Mouse (Mus musculus) left cerebral cortex, postnatal 4 days (tissue): ENCODE measurements at regions not wholly inside any gene's neighbourhood (a gene's known extent, or its start where the extent isn't known, plus 50 kb on each side); places are given as distances from the start of the nearest gene placed in this dataset.
"Not testable (repeated sequence)": the region's sequence is repeated elsewhere in the genome, so short reads cannot be mapped to it uniquely, and the experiment has no call there.

ENCODE experiments used
- DNase-seq: peaks from one replicate; pipeline ENCODE4 v3.0.0-alpha.2; 2022
- intact Hi-C: fragments of 180-260 bp; cut with DNase I; formaldehyde crosslinking; loops from one replicate; pipeline ENCODE4 v1.15.1; 2025

DNA sequence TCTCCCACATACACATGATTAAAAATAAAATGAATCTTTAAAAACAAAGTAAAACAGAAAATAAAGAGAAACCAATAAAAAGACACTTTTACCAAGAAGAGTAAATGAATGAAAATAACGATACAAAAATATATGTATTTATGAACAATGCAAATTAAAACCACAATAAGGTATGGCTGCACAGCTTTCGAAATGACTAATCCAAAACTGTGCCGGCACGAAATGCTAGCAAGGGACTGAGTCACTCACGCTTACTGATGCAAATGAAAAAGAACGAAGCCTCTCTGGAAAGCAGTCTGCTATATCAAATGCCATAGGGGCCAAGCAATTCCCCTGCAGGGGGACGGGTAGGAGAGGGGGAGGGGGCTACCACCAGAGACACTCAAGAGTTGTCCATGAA is 704.0 kb downstream of the 4930447A16Rik start:
- DNase-seq: no peak
- intact Hi-C loops: no loop called here

DNA sequence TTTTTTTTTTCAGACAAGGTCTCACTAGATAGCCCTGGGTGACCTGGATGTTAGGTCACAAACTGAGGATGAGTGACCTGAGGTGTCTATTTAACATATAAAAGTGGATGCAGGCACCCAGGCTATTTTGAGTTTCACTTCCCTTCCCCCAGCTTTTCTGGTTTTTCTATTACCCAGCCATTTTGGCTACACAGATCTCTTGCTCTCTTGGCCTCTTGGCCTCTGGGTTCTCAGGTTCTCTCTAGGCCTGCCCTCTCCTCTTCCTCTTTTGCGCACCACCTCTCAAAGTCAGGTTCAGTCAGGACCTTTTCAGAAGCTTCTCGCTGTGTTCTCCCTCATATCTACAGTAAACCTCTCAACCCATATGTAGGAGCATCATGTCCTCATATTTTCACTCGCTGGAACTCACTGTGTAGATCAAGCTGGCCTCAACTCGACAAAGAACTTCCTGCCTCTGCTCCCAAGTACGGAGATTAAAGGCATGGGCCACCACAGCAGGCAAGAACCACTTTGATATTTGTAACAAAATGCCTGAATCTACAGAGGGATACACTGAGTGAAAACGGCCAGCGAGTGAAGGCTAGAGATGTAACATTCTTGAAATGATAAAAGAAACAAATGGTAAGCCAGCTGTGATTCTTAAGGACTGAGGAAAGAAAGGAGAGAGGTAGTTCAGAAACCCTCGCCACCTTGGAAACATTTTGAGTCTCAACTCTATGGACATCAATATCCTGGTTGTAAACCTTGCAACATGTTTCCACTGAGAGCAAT is 704.7 kb downstream of the 4930447A16Rik start:
- no peak for DNase-seq
- intact Hi-C loops: no loop called here

DNA sequence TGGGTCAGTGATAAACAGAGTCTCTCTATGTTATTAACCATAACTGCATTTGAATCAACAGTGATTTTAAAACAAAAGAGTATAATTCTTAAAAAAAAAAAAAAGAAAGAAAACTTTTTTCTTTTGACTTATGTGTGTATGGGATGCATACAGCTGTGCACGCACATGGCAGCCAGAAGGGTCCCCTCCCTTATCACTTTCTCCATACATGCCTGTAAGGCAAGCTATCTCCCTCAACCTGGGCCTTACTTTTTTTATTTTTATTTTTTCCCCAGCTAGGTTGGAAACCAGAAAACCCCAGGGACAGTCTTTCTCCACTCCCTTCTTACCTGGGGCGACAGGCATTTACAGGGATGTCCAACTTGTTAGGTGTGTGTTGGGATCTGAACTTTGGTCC is 705.3 kb downstream of the 4930447A16Rik start:
- intact Hi-C loops: no loop called here
- DNase-seq: no peak

DNA sequence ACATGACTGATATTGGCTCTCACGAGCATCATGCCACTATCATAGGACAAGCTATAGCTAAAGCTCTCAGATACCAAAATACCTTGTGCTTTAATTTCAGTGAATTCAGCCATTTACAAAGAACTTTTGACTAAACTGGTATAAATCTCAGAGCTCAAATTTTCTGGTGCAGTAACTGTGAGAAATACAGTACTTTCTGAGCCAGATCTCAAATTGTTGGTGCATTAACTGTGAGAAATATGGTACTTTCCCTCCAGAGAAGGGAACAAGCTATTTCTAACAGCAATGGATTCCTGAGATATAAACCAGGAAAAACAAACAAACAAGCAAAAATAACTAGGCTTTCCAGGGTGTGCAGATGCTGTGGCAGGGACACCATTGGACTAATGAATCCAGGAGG is 714.3 kb downstream of the 4930447A16Rik start:
- no peak for DNase-seq
- intact Hi-C loops: no loop called here

DNA sequence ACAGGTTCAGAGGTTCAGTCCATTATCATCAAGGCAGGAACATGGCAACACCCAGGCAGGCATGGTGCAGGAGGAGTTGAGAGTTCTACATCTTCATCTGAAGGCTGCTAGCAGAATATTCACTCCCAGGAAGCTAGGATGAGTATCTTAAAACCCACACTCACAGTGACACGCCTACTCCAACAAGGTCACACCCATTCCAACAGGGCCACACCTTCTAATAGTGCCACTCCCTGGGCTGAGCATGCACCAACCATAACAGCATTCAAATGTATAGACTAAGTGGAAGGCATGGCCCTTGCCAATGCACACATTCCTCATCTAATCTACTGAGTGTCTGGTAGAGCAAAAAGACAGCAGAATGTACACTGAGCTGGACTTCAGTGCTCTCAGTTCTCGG is 718.1 kb downstream of the 4930447A16Rik start:
- intact Hi-C loops: no loop called here
- no peak for DNase-seq

DNA sequence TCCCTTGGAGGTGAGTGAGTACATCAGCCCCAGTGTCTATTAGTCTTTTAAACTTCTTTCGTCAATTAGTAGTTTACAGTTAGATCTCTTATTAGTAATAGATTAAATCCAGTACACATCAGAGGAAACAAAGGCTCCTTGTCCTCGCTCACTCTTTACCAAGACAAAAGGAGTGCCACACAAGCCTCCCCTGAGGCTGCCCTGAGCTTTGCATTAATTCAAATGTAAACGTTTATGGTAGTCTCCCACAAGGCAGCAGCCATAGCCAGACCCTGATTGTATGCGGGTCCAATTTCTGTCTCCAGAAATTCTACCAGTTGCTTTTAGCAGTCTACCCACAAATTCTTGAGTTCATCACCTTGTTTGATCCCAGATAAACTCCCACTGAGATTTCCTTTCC is 726.3 kb downstream of the 4930447A16Rik start:
- no peak for DNase-seq
- intact Hi-C loops: no loop called here

DNA sequence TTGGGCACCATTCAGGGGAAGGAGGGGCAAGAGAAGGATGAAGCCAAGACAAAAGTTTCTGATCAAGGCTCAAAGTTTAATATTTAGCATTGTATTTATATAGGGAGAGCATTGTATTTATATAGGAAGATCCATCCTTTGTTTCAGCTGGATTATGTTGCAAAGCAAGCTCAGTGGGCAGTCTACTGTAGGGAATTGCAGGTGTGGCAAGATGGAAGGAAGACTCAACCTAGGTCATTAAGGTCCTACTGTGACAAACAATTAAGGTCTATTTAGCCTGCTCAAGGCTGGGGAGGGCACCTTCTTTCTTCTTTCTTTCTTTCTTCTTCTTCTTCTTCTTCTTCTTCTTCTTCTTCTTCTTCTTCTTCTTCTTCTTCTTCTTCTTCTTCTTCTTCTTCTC is 728.5 kb downstream of the 4930447A16Rik start:
- intact Hi-C loops, DNase-seq: not testable (repeated sequence)

DNA sequence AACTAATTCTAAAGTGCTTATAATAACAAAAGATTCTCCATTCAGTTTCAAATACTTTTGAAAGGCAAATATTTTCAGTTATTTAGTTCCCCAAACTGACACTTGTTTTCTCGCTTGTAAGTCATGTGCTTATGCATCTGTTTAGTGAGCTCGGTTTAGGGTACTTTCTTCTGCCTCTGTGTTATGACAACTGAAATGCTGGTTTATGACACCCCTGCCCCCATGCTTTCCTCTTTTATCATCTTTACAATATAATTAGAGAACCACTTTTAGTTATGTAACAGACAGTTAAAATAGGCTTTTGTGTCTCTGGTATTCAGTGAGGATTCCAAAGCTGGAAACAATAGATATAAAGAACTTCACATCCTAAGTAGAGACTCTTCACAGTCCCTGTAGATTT is 733.8 kb downstream of the 4930447A16Rik start:
- intact Hi-C loops: no loop called here
- DNase-seq: no peak

DNA sequence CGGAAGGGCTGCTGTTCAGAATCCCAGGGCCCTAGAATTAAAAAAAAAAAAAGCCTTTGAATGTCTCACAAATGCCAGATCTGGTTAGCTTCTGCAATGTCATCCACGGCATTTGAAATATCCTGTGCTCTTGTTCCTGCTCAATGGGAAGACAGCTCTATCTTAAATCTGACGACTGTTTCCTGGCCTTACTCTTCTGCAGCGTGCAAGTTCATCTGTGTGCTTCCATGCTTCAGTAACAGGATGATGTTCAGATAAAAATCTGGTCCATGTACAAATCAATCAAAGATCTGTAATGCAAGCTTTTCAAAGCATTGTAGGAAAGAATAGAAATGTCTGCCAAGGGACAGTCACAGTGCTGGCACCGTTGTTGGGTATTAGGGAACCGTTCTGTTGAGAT is 738.4 kb downstream of the 4930447A16Rik start:
- peak; percentile 16 for DNase-seq
- intact Hi-C loops: no loop called here

DNA sequence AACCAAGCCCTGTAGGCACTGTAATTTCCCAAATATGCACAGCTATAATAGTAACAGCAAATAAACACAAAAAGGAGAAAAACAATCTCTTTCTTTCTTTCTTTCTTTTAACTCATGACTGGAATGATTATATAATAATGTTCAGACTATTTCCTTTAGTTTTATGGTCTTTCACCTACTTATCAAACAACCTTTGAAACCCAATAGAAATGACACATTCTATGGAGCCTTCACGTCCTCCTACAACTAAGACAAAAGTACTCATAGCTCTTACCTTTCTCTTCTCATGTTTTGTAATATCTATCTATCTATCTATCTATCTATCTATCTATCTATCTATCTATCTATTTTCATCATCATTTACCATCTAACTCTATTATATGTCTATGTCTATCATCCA is 739.5 kb downstream of the 4930447A16Rik start:
- intact Hi-C loops: no loop called here

DNA sequence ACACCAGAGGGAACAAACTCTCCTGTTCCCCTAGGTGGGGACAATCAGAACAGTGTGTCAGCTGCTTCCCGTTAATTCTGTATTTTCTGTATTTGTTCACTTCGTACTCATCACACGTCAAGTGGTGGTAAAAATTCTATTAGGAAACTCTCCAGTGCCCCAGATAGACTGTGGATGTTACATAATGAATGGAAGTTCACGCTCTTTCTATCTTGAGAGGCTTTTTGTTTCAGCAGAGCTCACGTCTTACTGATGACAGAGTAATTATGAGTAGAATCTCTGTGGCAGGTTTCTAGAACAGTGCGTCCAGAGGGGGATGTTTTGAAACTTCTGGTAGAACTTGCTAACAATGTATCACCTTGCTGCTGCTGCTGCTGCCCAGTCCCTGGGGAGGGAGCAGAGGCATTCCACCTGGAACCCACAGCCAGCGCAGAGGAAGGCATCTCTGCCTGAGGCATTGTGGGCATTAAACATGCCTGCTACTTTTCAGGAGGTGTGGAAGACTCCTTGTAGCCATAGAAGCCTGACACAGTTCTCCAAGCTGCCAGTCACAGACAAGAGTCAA is 740.6 kb downstream of the 4930447A16Rik start:
- no peak for DNase-seq
- intact Hi-C loops: no loop called here

More for the DNA sequence above, 739.5 kb downstream of the 4930447A16Rik start:
- no peak for DNase-seq

DNA sequence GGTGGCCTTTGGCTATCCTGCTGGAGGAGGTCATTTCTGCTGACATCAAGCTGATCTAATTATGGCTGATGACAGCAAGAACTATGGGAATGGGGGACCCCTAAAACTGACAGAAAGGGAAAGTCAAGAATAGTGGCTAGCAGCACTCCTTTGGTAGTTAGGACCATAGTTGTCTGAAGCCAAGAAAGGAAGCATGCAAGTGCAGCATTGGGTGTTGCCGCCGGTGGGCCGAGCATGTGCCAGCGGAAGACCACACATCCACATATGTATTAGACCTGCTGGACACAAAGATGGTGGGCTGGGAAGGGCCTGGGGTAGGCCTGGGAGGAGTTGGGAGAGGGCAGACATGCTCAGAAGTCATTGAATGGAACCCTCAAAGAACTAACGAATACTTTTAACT is 741.1 kb downstream of the 4930447A16Rik start:
- intact Hi-C loops: no loop called here
- DNase-seq: no peak

DNA sequence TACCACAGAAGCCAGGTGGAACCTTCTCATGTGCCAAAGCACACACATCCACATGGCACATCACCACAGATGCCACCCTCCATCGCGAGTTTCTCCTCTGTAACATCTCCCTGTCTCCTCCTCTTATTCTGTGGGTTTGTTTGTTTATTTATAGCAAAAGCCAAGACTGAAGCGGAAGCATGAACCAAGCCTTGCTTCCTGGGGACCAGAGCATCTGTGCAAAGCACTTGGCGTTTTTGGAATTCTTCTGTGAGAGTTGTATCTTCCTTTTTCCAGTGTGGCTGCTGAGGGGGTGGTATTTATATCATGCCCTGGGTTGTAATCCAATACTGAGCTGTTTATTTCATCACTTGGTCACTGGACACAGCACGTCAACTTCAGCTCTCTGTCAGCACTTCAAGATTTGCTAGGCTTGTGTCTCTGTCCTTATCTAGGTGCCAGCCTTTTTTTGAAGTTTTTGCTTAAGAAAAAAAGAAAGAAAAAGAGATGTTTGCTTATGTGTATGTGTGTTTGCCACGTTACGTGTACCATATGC is 742.3 kb downstream of the 4930447A16Rik start:
- intact Hi-C loops: no loop called here
- no peak for DNase-seq

DNA sequence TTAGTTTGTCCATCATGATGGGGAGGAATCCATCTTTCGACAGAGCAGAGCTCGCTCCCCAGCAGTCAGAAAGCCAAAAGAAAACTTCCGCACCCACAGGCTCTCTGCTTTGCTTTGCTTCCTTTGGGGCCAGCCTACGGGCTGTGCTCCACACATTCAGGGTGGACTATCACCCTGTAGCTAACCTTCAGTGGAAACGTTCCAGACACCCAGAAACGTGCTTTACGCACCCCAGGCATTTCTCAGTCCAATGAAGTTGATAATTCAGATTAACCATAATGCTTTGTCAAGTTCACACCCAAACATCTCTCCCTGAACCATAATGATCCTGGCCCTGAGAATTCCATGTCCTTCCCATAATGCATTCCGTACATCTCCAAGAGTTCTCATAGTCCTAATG is 743.8 kb downstream of the 4930447A16Rik start:
- DNase-seq: no peak
- intact Hi-C loops: no loop called here
